Mouse (Mus musculus): ENCODE data around the gene Dnah1. TPM values are rescaled to one million over a fixed set of nuclear protein-coding genes. Genes with fewer than 3 reads are reported as not detected.

Dnah1 gene
- polyA plus RNA-seq, 1 experiment from 2014 or later: 6.4 TPM

Other genes with a start within 250 kb of the Dnah1 start
- gene Smim4, start 194.9 kb downstream of the Dnah1 start, polyA plus RNA-seq (2016; fragmentation: Nextera tagmentation; extraction: Ambion mirVana): 61.1 and 62.3 TPM in 2 replicates
- 446 and 464 TPM in 2 replicates for gene Nt5dc2, start 192.8 kb downstream of the Dnah1 start, polyA plus RNA-seq (2016; fragmentation: Nextera tagmentation; extraction: Ambion mirVana)
- gene Stab1, start 155.3 kb downstream of the Dnah1 start, polyA plus RNA-seq (2016; fragmentation: Nextera tagmentation; extraction: Ambion mirVana): 39.7 and 40.3 TPM in 2 replicates
- 1.9 and 3.0 TPM in 2 replicates for gene Tnnc1, start 115.6 kb downstream of the Dnah1 start, polyA plus RNA-seq (2016; fragmentation: Nextera tagmentation; extraction: Ambion mirVana)
- 463 and 480 TPM in 2 replicates for gene Nisch, start 107.0 kb downstream of the Dnah1 start, polyA plus RNA-seq (2016; fragmentation: Nextera tagmentation; extraction: Ambion mirVana)
- 0.69 and 1.1 TPM in 2 replicates for gene Sema3g, start 106.0 kb downstream of the Dnah1 start, polyA plus RNA-seq (2016; fragmentation: Nextera tagmentation; extraction: Ambion mirVana)
- gene Phf7, start 72.6 kb downstream of the Dnah1 start, polyA plus RNA-seq (2016; fragmentation: Nextera tagmentation; extraction: Ambion mirVana): 12.0 and 12.2 TPM in 2 replicates
- gene Bap1, start 72.4 kb downstream of the Dnah1 start, polyA plus RNA-seq (2016; fragmentation: Nextera tagmentation; extraction: Ambion mirVana): 124 and 127 TPM in 2 replicates
- gene Capn7, start 12.7 kb upstream of the Dnah1 start, polyA plus RNA-seq (2016; fragmentation: Nextera tagmentation; extraction: Ambion mirVana): 51.4 and 55.8 TPM in 2 replicates
- gene Sh3bp5, start 112.2 kb upstream of the Dnah1 start, polyA plus RNA-seq (2016; fragmentation: Nextera tagmentation; extraction: Ambion mirVana): 43.3 and 46.8 TPM in 2 replicates
- 19.7 and 20.3 TPM in 2 replicates for gene Eaf1, start 170.5 kb upstream of the Dnah1 start, polyA plus RNA-seq (2016; fragmentation: Nextera tagmentation; extraction: Ambion mirVana)
- gene Mettl6, start 171.1 kb upstream of the Dnah1 start, polyA plus RNA-seq (2016; fragmentation: Nextera tagmentation; extraction: Ambion mirVana): 70.1 and 72.3 TPM in 2 replicates

All from midbrain, embryonic 12.5 days (tissue).